Mouse (Mus musculus) frontal cortex, postnatal 10 days (tissue): ENCODE results near the gene 4930455H04Rik.

ENCODE experiments used
- DNase-seq, 2 experiments: peaks; one replicate each; pipeline ENCODE4 v3.0.0; 2022; ENCODE audit warnings: low spot score in 2 of 2, mixed read lengths in 1 of 2

4930455H04Rik gene

GRCm38 (mm10) chr3:116967436-116967835, 631 bp upstream of the 4930455H04Rik start:
- DNase-seq = no peak

- DNase-seq = peak; percentile 48 to 51
These were observed 502 bp downstream of the 4930455H04Rik start, which contains the start of gene Palmd for GRCm38 (mm10) chr3:116968540-116968997. TSS of gene Palmd (minus strand) at chr3:116968987.

- DNase-seq = no peak
These were observed 936 bp downstream of the 4930455H04Rik start for GRCm38 (mm10) chr3:116969003-116969402.

- DNase-seq = no peak
These were observed 1.7 kb downstream of the 4930455H04Rik start for GRCm38 (mm10) chr3:116969786-116970185.

GRCm38 (mm10) chr3:116981811-116982575, 13.9 kb downstream of the 4930455H04Rik start:
- DNase-seq = no peak

- no peak for DNase-seq
These were observed 17.0 kb downstream of the 4930455H04Rik start for GRCm38 (mm10) chr3:116985042-116985455.

GRCm38 (mm10) chr3:116985741-116986140, 17.7 kb downstream of the 4930455H04Rik start:
- DNase-seq = peak; percentile 29 to 64

- no peak for DNase-seq
These were observed 18.4 kb downstream of the 4930455H04Rik start for GRCm38 (mm10) chr3:116986451-116986850.

- no peak for DNase-seq
These were observed 20.2 kb downstream of the 4930455H04Rik start for GRCm38 (mm10) chr3:116988221-116988620.

GRCm38 (mm10) chr3:116991180-116991579, 23.1 kb downstream of the 4930455H04Rik start:
- DNase-seq = no peak

- no peak for DNase-seq
These were observed 24.9 kb downstream of the 4930455H04Rik start for GRCm38 (mm10) chr3:116993011-116993410.

- no peak for DNase-seq
These were observed 33.8 kb downstream of the 4930455H04Rik start for GRCm38 (mm10) chr3:117001686-117002485.

- no peak for DNase-seq
These were observed 35.3 kb downstream of the 4930455H04Rik start for GRCm38 (mm10) chr3:117003379-117003778.

GRCm38 (mm10) chr3:117006636-117007035, 38.6 kb downstream of the 4930455H04Rik start:
- no peak for DNase-seq

- DNase-seq = peak; percentile 39 to 49
These were observed 39.3 kb downstream of the 4930455H04Rik start for GRCm38 (mm10) chr3:117007340-117007739.

GRCm38 (mm10) chr3:117010182-117010581, 42.1 kb downstream of the 4930455H04Rik start:
- no peak for DNase-seq

- no peak for DNase-seq
These were observed 52.3 kb downstream of the 4930455H04Rik start for GRCm38 (mm10) chr3:117020319-117020718.

GRCm38 (mm10) chr3:117021907-117022306, 53.8 kb downstream of the 4930455H04Rik start:
- DNase-seq = no peak

GRCm38 (mm10) chr3:117024111-117024510, 56.0 kb downstream of the 4930455H04Rik start:
- DNase-seq = no peak

- no peak for DNase-seq
These were observed 56.5 kb downstream of the 4930455H04Rik start for GRCm38 (mm10) chr3:117024557-117024956.

GRCm38 (mm10) chr3:117025421-117025820, 57.4 kb downstream of the 4930455H04Rik start:
- DNase-seq = no peak
